Mouse (Mus musculus) liver, adult 2 months (tissue): ENCODE results near the gene Slc19a1. TPM values are rescaled to one million over a fixed set of nuclear protein-coding genes. Genes with fewer than 3 reads are reported as not detected.

ENCODE experiments used
- DNase-seq: peaks from one replicate; pipeline ENCODE4 v3.0.0-alpha.2; 2011; ENCODE audit warnings: low read depth, low spot score; ENCODE audit errors: extremely low read depth
- H3K27ac ChIP-seq: fragments of 200-500 bp; replicated peaks from 2 replicates; pipeline ENCODE4 v1.5.1; 2012; ENCODE audit warnings: low read depth, mild to moderate bottlenecking, control low read depth, inconsistent platforms, low read length; ENCODE audit not compliant: insufficient read depth
- H3K27me3 ChIP-seq: fragments of 200-500 bp; 2 replicates; pipeline ENCODE4 v1.6.1; 2012; ENCODE audit warnings: mild to moderate bottlenecking, moderate library complexity, low read length, inconsistent platforms; ENCODE audit not compliant: control insufficient read depth, insufficient read depth
- H3K36me3 ChIP-seq: fragments of 200-500 bp; 2 replicates; pipeline ENCODE4 v1.6.1; 2012; ENCODE audit warnings: low read length, inconsistent platforms; ENCODE audit not compliant: control insufficient read depth, insufficient read depth
- H3K4me1 ChIP-seq: fragments of 200-500 bp; 2 replicates; pipeline ENCODE4 v1.6.1; 2011; ENCODE audit warnings: low read length; ENCODE audit not compliant: control insufficient read depth, insufficient read depth
- H3K4me3 ChIP-seq: fragments of 200-500 bp; 2 replicates; pipeline ENCODE4 v1.5.1; 2011; ENCODE audit warnings: low read depth, mild to moderate bottlenecking, control low read depth, low read length, moderate library complexity; ENCODE audit not compliant: insufficient read depth
- H3K79me2 ChIP-seq: fragments of 200-500 bp; 2 replicates; pipeline ENCODE4 v1.6.1; 2012; ENCODE audit warnings: inconsistent platforms, mild to moderate bottlenecking, low read length, moderate library complexity; ENCODE audit not compliant: control insufficient read depth, insufficient read depth
- H3K9ac ChIP-seq: fragments of 200-500 bp; 2 replicates; pipeline ENCODE4 v1.6.1; 2012; ENCODE audit warnings: low read depth, mild to moderate bottlenecking, control low read depth, inconsistent platforms, low read length
- CTCF ChIP-seq: fragments of 200-500 bp; IDR thresholded peaks from 2 replicates; pipeline ENCODE4 v1.5.1; 2011; ENCODE audit warnings: low read depth, low read length, control low read depth
- POLR2A ChIP-seq: fragments of 200-500 bp; IDR thresholded peaks from 2 replicates; pipeline ENCODE4 v1.6.1; 2011; ENCODE audit warnings: low read length, control low read depth; ENCODE audit not compliant: insufficient read depth; ENCODE audit errors: extremely low read depth
- WGBS: fragments of 180-500 bp; shearing (Covaris S2); methylation state at CpG from one replicate; pipeline ENCODE4 v1.1.7; 2018; 5-methylcytosine and 5-hydroxymethylcytosine counted together
- polyA plus RNA-seq: library from polyadenylated mRNA; depleted of rRNA; stranded (reverse); fragments of >200 nt; gene quantifications from 2 replicates; pipeline ENCODE4 v1.2.3, GENCODE M21; 2012
- total RNA-seq: library from RNA; depleted of rRNA; stranded (reverse); fragments of >200 nt; gene quantifications from 2 replicates; pipeline ENCODE4 v1.2.3, GENCODE M21; 2014

The Slc19a1 gene
- total and polyA plus RNA-seq, 2 experiments = 2.9 to 15.9 TPM

DNA sequence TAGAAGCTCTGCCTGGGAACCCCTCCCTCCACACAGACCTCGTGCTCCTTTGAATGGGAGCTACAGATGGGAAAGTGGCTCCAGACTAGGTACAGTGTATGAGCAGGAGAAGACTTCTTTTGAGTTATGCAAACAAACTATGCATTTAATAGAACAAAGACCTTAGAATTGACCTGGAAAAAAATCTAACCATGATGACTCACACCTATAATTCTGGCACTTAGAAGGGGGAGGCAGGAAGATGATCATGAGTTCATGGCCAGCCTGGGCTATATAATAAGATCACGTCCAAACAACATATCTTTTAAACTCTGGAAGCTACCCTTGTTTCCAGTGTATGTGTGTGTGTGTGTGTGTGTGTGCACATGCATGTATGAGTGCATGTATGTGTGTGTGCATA is 15.0 kb upstream of the Slc19a1 start:
- Histone ChIP-seq H3K27me3 (no peaks in the 10 kb centered on the region), H3K4me3 (no peak overlapping the region), H3K79me2 (no peaks in the 10 kb centered on the region), H3K36me3 (no peaks in the 10 kb centered on the region), H3K9ac (no peak overlapping the region), H3K4me1 (peaks cover 8% of the 10 kb centered on the region), H3K27ac (no peak overlapping the region)
- TF ChIP-seq POLR2A (no peak), CTCF (no peak)
- 91% methylated on average over 2 of the region's 2 CpGs for WGBS
- no peak for DNase-seq

- H3K27ac ChIP-seq = no peak overlapping the region
- no peak overlapping the region for H3K4me3 ChIP-seq
- WGBS = 24% methylated on average over 9 of the region's 9 CpGs
- H3K79me2 ChIP-seq = no peaks in the 10 kb centered on the region
- DNase-seq = peak; percentile 84
- TF ChIP-seq POLR2A (no peak), CTCF (no peak; the same call in 1 of the 2 replicates)
- peaks cover 10% of the 10 kb centered on the region for H3K4me1 ChIP-seq
- no peaks in the 10 kb centered on the region for H3K27me3 ChIP-seq
- H3K36me3 ChIP-seq = no peaks in the 10 kb centered on the region
- H3K9ac ChIP-seq = no peak overlapping the region
Observed at GRCm38 (mm10) chr10:77017662-77018061, 14.4 kb upstream of the Slc19a1 start.

DNA sequence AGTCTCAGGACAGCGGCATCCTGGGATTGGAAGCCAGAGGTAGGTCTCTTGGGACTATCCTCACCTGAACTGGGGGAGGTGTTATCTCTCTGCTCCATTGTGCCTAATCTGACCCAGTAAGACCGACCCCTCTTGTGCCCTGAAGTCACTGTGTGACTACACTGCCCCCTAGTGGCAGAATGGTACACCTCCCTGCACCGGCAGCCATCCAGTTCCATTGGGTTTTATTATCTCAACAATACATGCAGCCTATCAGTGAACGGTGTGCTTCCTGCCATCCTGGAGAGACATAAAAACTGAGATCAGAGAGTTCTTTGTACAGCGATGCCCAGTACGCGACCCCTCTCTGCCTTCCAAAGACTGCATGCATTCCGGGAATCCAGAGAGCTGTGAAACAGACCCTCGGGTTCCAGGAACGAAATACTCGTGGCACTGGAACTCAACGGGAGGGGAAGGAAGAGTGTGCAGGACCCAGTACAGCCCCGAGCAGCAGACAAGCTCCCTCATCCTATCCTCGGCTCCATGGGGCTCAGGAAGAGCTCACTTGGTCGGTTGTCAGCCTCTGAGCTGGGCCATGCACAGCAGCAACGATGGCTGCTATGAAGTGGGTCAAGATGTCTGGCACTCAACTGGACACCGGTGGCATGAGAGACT is 10.5 kb upstream of the Slc19a1 start:
- 32% methylated on average over 17 of the region's 17 CpGs for WGBS

GRCm38 (mm10) chr10:77022301-77023130 is 9.5 kb upstream of the Slc19a1 start:
- Histone ChIP-seq H3K27ac (peak overlapping the region; percentile 78), H3K9ac (no peak overlapping the region), H3K4me1 (peaks cover 15% of the 10 kb centered on the region), H3K27me3 (no peaks in the 10 kb centered on the region), H3K36me3 (no peaks in the 10 kb centered on the region), H3K79me2 (no peaks in the 10 kb centered on the region), H3K4me3 (no peak overlapping the region)
- TF ChIP-seq CTCF (no peak), POLR2A (no peak)
- 18% methylated on average over 13 of the region's 13 CpGs for WGBS
- peak; percentile 95 for DNase-seq

More for the DNA sequence above, 10.5 kb upstream of the Slc19a1 start:
- TF ChIP-seq CTCF (peak; percentile 98), POLR2A (no peak)
- Histone ChIP-seq H3K4me3 (no peak overlapping the region), H3K79me2 (no peaks in the 10 kb centered on the region), H3K27me3 (no peaks in the 10 kb centered on the region), H3K27ac (peak overlapping the region; percentile 8), H3K9ac (0 out of 2 replicates have a peak overlapping the region, but pooled peaks have one; percentile 3), H3K4me1 (peaks cover 17% of the 10 kb centered on the region), H3K36me3 (no peaks in the 10 kb centered on the region)
- DNase-seq = peak; percentile 63

DNA sequence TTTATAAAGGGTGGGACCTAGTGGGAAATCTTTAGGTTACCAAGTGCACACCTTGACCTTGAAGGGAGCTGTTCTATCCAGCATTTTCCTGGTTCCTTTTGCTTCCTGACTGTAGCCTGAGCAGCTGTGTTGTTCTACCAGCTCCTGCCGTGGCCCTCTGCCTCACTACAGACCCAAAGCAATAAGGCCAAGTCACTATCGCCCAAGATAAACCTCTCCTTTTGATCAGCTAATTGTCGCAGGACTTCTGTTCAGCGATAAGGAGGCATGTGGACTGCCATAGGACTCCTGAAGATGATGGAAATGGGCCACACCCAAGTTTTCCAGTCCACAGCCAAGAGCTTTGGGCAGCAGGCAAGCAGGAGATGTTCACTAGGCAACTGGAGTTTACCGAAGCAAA is 7.8 kb upstream of the Slc19a1 start:
- no peaks in the 10 kb centered on the region for H3K36me3 ChIP-seq
- H3K4me3 ChIP-seq = no peak overlapping the region
- 81% methylated on average over 5 of the region's 5 CpGs for WGBS
- no peak for DNase-seq
- H3K27ac ChIP-seq = no peak overlapping the region
- H3K79me2 ChIP-seq = no peaks in the 10 kb centered on the region
- H3K4me1 ChIP-seq = peaks cover 12% of the 10 kb centered on the region
- H3K27me3 ChIP-seq = no peaks in the 10 kb centered on the region
- no peak for TF ChIP-seq POLR2A
- H3K9ac ChIP-seq = no peak overlapping the region
